Mouse (Mus musculus) cerebellum, adult 2 months (tissue): ENCODE results near the gene Clmn. TPM values are rescaled to one million over a fixed set of nuclear protein-coding genes. Genes with fewer than 3 reads are reported as not detected.

ENCODE experiments used
- DNase-seq, 2 experiments: peaks; one replicate each; pipeline ENCODE4 v3.0.0; 2021
- H3K27ac ChIP-seq: fragments of 200-500 bp; 2 replicates; pipeline ENCODE4 v1.5.1; 2012; ENCODE audit warnings: low read length, control low read depth, inconsistent platforms; ENCODE audit not compliant: insufficient read depth
- H3K27me3 ChIP-seq: fragments of 200-500 bp; 2 replicates; pipeline ENCODE4 v1.6.1; 2012; ENCODE audit warnings: inconsistent platforms, mild to moderate bottlenecking, low read length, moderate library complexity; ENCODE audit not compliant: control insufficient read depth, insufficient read depth
- H3K4me1 ChIP-seq: fragments of 200-500 bp; 2 replicates; pipeline ENCODE4 v1.6.1; 2011; ENCODE audit warnings: low read length; ENCODE audit not compliant: control insufficient read depth, insufficient read depth
- H3K4me3 ChIP-seq: fragments of 200-500 bp; replicated peaks from 2 replicates; pipeline ENCODE3; 2011; ENCODE audit warnings: mild to moderate bottlenecking, low read depth, low read length, control low read depth; ENCODE audit not compliant: insufficient read depth
- CTCF ChIP-seq: fragments of 200-500 bp; IDR thresholded peaks from 2 replicates; pipeline ENCODE4 v1.5.1; 2011; ENCODE audit warnings: low read depth, mild to moderate bottlenecking, control low read depth, low read length, moderate library complexity, borderline replicate concordance; ENCODE audit not compliant: insufficient read depth
- POLR2A ChIP-seq: fragments of 200-500 bp; IDR thresholded peaks from 2 replicates; pipeline ENCODE4 v1.6.1; 2011; ENCODE audit warnings: low read length, control low read depth, borderline replicate concordance; ENCODE audit not compliant: insufficient read depth
- WGBS: fragments of 180-500 bp; shearing (Covaris S2); methylation state at CpG from one replicate; pipeline ENCODE4 v1.1.7; 2018; 5-methylcytosine and 5-hydroxymethylcytosine counted together
- polyA plus RNA-seq: library from polyadenylated mRNA; depleted of rRNA; stranded (reverse); fragments of >200 nt; gene quantifications from 2 replicates; pipeline ENCODE4 v1.2.3, GENCODE M21; 2012

Clmn gene
- polyA plus RNA-seq, 1 experiment: 30.6 TPM

DNA sequence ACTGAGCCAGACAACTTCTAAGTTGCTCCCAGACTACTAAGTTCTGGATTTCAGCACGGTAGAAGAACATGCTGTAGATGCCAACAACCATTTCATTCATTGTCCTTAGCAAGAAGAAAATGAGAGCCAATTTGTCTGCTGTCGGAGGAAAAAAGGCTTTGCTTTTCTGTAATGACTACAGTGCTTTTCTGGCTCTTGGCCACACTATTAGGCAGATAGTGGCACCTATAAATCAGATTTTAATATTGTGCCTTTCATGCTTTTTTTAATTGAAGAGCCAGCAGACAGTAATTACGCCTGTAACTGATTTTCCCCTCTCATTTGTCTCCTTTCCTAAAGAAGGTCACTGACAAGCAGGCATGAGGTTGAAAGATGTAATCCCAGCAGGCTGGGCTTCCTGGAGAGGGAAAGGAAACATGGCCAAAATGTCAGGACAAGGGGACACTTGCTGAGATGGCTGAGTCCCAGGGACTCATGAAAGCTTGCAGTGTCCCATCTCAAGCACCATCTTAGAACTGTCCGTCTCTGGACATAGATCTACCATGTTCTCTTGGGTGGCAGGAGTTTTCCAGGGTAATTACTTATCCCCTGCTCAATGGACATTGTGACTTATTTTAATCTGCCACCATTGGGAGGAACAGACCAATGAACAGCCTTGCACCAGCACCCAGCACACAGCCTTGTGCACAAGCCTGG, 58.0 kb downstream of the Clmn start:
- H3K27ac ChIP-seq: no peak overlapping the region
- no peaks in the 10 kb centered on the region; the same call in 1 of the 2 replicates for H3K27me3 ChIP-seq
- DNase-seq: no peak
- no peaks in the 10 kb centered on the region for H3K4me1 ChIP-seq
- TF ChIP-seq CTCF (no peak), POLR2A (no peak)
- no peak overlapping the region for H3K4me3 ChIP-seq
- 58% methylated on average over 4 of the region's 4 CpGs for WGBS

DNA sequence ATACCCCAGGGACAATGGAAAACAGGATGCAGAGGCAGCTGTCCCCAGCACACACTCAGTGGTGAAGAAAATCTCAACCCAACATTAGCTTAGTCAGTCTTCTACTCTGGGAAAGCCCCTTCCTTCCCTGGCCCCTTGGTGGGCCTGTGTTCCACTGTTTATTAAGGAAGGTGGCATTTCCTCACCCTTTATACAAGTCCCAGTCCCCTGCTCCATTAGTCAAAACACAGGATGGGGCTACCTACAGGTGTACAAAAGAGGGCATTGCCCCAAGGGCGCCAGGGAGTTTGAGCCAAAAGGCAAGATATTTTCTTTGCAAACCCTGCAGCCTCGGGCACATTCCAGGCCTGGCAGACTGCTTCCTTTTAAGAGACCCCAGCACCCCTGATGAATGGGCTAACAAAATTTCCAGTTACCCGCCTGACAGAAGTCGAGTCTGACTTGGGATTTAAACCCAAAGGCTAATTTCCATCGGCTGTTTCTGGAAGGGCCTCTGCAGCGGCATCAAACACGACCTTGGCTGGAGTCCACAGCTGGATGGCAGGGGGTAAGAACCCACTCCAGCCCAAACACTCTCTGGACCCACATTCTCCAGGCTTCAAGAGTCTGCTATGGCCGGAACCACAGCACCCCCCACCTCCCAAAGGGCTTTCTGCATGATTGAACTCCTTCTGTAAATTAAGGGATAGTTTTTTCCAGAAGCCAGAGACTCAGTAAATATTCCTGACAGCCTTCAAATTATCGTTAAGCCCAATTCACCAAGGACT, 63.2 kb downstream of the Clmn start:
- WGBS: 36% methylated on average over 9 of the region's 9 CpGs
- TF ChIP-seq POLR2A (no peak), CTCF (no peak)
- Histone ChIP-seq H3K4me3 (no peak overlapping the region), H3K4me1 (no peaks in the 10 kb centered on the region), H3K27me3 (no peaks in the 10 kb centered on the region; the same call in 1 of the 2 replicates), H3K27ac (no peak overlapping the region)
- DNase-seq: no peak

DNA sequence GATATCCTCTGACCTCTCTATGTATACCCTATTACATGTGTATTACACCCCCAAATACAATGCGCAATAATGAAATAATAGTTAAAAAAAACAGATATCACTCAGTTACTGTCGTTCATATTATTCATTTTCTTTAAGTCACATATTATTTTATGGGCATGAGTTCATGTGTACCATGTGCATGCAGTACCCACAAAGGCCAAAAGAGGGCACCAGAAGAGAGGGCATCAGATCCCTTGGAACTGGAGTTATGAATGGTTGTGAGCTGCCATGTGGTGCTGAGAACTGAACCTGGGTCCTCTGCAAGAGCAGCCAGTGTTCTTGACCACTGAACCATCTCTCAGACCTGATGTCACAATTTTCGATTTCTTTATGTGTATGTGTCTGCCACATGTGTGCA, 65.5 kb downstream of the Clmn start:
- WGBS: 95% methylated on average over 3 of the region's 3 CpGs
- no peak for TF ChIP-seq CTCF
- no peak for TF ChIP-seq POLR2A
- Histone ChIP-seq H3K27ac (no peak overlapping the region), H3K27me3 (no peaks in the 10 kb centered on the region; the same call in 1 of the 2 replicates), H3K4me3 (no peak overlapping the region), H3K4me1 (no peaks in the 10 kb centered on the region)
- DNase-seq: no peak

DNA sequence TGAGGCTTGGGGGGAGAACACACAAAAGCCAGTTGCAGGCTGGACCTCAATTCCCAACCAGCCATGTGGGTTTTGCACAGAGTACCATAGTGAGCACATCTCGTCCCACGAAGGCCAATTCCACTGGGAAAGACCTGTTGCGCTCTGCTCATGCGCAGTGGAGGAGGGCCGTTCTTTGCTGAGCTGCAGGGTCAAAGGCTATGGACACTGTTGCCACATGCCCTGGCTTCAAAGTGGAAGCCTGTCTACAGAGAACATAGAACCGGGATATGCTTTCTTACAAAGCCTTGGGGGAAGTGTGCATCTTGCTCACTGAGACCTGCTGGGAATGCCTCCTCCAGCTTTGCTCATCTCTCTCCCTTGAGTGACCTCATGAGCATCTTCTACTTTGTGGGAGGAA, 67.0 kb downstream of the Clmn start:
- TF ChIP-seq POLR2A: no peak
- no peak for TF ChIP-seq CTCF
- Histone ChIP-seq H3K4me1 (no peaks in the 10 kb centered on the region), H3K27ac (no peak overlapping the region), H3K27me3 (no peaks in the 10 kb centered on the region; the same call in 1 of the 2 replicates), H3K4me3 (no peak overlapping the region)
- WGBS: 96% methylated on average over 6 of the region's 6 CpGs
- no peak for DNase-seq

DNA sequence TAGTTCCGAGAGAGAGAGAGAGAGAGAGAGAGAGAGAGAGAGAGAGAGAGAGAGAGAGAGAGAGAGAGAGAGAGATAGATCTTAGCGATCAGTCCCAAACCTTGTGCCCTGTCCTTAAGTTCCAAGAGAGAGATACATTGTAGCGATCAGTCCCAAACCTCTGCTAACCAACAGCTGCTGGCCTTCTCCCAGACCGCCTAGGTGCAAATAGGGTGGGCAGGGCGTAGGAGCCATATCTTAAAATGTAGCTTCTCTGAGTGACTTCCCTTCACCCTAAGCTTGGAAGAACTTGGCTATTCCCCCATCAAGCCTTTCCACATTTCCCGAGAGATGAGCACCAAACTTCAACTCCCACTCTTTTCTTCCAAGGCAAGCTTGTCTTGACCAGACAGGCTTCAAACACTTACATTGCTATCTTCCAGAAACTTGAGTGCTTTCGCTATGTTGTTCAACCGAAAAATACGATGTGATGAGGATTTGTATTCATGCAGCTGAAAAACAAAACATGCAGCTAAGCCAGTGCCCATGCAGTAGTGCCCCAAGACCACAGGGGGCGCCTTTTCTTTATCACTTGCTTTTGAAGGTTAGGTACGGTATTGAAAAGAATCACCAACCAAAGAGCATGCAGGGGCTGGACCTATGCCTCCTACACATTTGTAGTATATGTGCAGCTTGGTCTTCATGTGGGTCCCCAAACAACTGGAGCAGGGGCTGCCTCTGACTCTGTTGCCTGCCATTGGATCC, 68.1 kb downstream of the Clmn start:
- 88% methylated on average over 11 of the region's 11 CpGs for WGBS

DNA sequence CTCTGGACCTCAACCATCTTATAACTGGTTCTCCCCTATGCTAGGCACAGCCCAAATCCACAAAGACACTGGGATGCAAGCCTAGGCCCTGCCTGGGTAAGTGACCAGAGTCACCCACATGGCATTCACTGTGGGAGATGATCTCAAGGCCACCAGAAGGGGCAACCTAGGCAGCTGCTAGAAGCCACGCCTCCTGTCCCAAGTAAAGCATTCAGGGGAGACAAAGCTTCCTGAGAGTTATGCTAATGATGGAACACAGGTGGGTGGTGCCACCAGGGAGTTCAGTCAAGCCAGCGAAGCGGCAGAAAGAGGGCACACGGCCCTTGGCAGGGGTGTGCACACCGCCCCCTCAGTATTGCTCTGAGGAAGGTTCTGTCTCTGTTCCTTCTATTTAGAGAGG, 69.9 kb downstream of the Clmn start:
- DNase-seq: no peak

More for the DNA sequence above, 68.1 kb downstream of the Clmn start:
- no peak overlapping the region for H3K4me3 ChIP-seq
- no peak for TF ChIP-seq POLR2A
- no peak for TF ChIP-seq CTCF
- H3K4me1 ChIP-seq: no peaks in the 10 kb centered on the region
- no peak overlapping the region for H3K27ac ChIP-seq
- H3K27me3 ChIP-seq: no peaks in the 10 kb centered on the region; the same call in 1 of the 2 replicates
- no peak for DNase-seq

DNA sequence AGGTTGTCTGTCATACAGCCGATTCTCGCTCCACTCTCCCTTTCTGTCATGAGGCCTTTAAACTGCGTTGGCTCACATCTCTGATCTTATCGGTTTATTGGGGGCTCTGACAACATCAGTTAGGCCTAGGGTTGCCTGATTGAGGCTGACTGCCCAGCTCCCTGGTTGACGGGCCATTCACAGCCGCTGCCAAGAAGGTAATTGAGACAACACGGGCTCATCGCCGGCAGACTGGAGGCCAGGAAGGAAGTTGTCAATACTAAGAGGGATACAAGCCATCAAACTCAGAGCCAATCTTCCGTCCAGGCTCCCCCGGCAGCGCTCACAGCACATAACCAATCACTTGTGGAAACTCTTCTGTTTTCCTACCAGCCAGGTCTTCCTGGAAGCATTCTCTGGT, 71.4 kb downstream of the Clmn start:
- Histone ChIP-seq H3K27ac (no peak overlapping the region), H3K4me1 (no peaks in the 10 kb centered on the region), H3K27me3 (no peaks in the 10 kb centered on the region), H3K4me3 (no peak overlapping the region)
- no peak for DNase-seq
- no peak for TF ChIP-seq CTCF
- TF ChIP-seq POLR2A: no peak
- WGBS: 36% methylated on average over 12 of the region's 12 CpGs

More for the DNA sequence above, 69.9 kb downstream of the Clmn start:
- Histone ChIP-seq H3K27me3 (no peaks in the 10 kb centered on the region), H3K4me3 (no peak overlapping the region), H3K27ac (no peak overlapping the region), H3K4me1 (no peaks in the 10 kb centered on the region)
- WGBS: 69% methylated on average over 5 of the region's 5 CpGs
- TF ChIP-seq POLR2A (no peak), CTCF (no peak)
